ENCODE assay signal across 8 mouse cellular contexts in genomic region chr9:37656439-37656881, GRCm38 (mm10). TPM values are rescaled to one million over a fixed set of nuclear protein-coding genes. Genes with fewer than 3 reads are reported as not detected.
DNase-seq lines count a peak whose midpoint lies in the region; ATAC-seq and TF ChIP-seq lines count a peak whose summit lies in the region.

No protein-coding gene starts in this region.

- H3K36me3 ChIP-seq in hindbrain, embryonic 16.5 days (ENCODE audit: control insufficient read depth, insufficient read depth, low read length) = peaks cover 20% of the 10 kb centered on the region
- H3K36me3 ChIP-seq in liver, embryonic 14.5 days (replicated peaks; ENCODE audit: control insufficient read depth, insufficient read depth, low read depth) = peaks cover 19% of the 10 kb centered on the region
- peaks cover 27% of the 10 kb centered on the region for H3K36me3 ChIP-seq in neural tube, embryonic 13.5 days

- WGBS in hindbrain, embryonic 16.5 days = 1% methylated on average over 10 of the region's 10 CpGs
- WGBS in liver, embryonic 14.5 days (ENCODE audit: insufficient replicate concordance) = 1% methylated on average over 10 of the region's 10 CpGs
- WGBS in neural tube, embryonic 13.5 days = 2% methylated on average over 10 of the region's 10 CpGs

- peak; percentile 6 for DNase-seq in urinary bladder, postnatal 25 days (ENCODE audit: low spot score)
- DNase-seq in urinary bladder, adult 2 months (ENCODE audit: low spot score) = no peak
- peak in 1 of 3 experiments; percentile 31 for DNase-seq in liver, embryonic 14.5 days (ENCODE audit: low read depth in 3 of 3, low spot score in 3 of 3)
- no peak for DNase-seq in testis, postnatal 14 days (ENCODE audit: low spot score)
- no peak for DNase-seq in layer of hippocampus, adult 18-20 months (ENCODE audit: low spot score in 2 of 2)

- H3K27ac ChIP-seq in hindbrain, embryonic 16.5 days (ENCODE audit: low read depth, low read length) = no peak overlapping the region
- peak overlapping the region; percentile 38 for H3K27ac ChIP-seq in liver, embryonic 14.5 days
- H3K27ac ChIP-seq in neural tube, embryonic 13.5 days (replicated peaks) = peak overlapping the region; percentile 64; the same call in 1 of the 2 replicates

- no peaks in the 10 kb centered on the region for H3K27me3 ChIP-seq in hindbrain, embryonic 16.5 days (replicated peaks; ENCODE audit: control insufficient read depth, insufficient read depth, low read length)
- H3K27me3 ChIP-seq in liver, embryonic 14.5 days (ENCODE audit: control insufficient read depth, insufficient read depth, low read length) = no peaks in the 10 kb centered on the region; the same call in 1 of the 2 replicates
- peaks cover 3% of the 10 kb centered on the region; the same call in 1 of the 2 replicates for H3K27me3 ChIP-seq in neural tube, embryonic 13.5 days

- TF ChIP-seq EP300 in liver, embryonic 14.5 days (IDR thresholded peaks at IDR 0.05; ENCODE audit: low read depth) = no peak

- H3K4me1 ChIP-seq in hindbrain, embryonic 16.5 days (ENCODE audit: control insufficient read depth, insufficient read depth, low read depth, low read length) = peaks cover 11% of the 10 kb centered on the region
- H3K4me1 ChIP-seq in liver, embryonic 14.5 days (replicated peaks; ENCODE audit: control insufficient read depth in 2 of 2, insufficient read depth in 2 of 2, low read length in 1 of 2) = peaks cover 3 to 11% of the 10 kb centered on the region in 2 experiments; a peak in 3 of 4 replicates
- H3K4me1 ChIP-seq in neural tube, embryonic 13.5 days (replicated peaks) = peaks cover 20% of the 10 kb centered on the region

- H3K9me3 ChIP-seq in hindbrain, embryonic 16.5 days (ENCODE audit: control insufficient read depth, low read length) = no peaks in the 10 kb centered on the region
- H3K9me3 ChIP-seq in liver, embryonic 14.5 days (ENCODE audit: control insufficient read depth, low read length) = no peaks in the 10 kb centered on the region
- no peaks in the 10 kb centered on the region for H3K9me3 ChIP-seq in neural tube, embryonic 13.5 days

- H3K4me2 ChIP-seq in hindbrain, embryonic 16.5 days (ENCODE audit: low read length) = peak overlapping the region; percentile 95
- H3K4me2 ChIP-seq in liver, embryonic 14.5 days (ENCODE audit: low read depth) = peak overlapping the region; percentile 83
- H3K4me2 ChIP-seq in neural tube, embryonic 13.5 days = peak overlapping the region; percentile 86

- ATAC-seq in erythroblast, adult 5-6 weeks (replicated peaks; ENCODE audit: low FRiP score, poor library complexity, severe bottlenecking) = peak; percentile 49
- ATAC-seq in hindbrain, embryonic 16.5 days = peak; percentile 5
- ATAC-seq in liver, embryonic 14.5 days (ENCODE audit: insufficient read depth) = peak; percentile 30; the same call in 1 of the 2 replicates
- ATAC-seq in neural tube, embryonic 13.5 days (ENCODE audit: low read depth) = peak; percentile 32; the same call in 1 of the 2 replicates

- H3K4me3 ChIP-seq in hindbrain, embryonic 16.5 days (ENCODE audit: low read length) = peak overlapping the region; percentile 68
- peak overlapping the region; percentile 81 to 86 for H3K4me3 ChIP-seq in liver, embryonic 14.5 days (ENCODE audit: insufficient read depth in 1 of 2, low read depth in 2 of 2, low read length in 2 of 2)
- H3K4me3 ChIP-seq in neural tube, embryonic 13.5 days = peak overlapping the region; percentile 67

- no peak for TF ChIP-seq CTCF in liver, embryonic 14.5 days (IDR thresholded peaks at IDR 0.05; ENCODE audit: low read depth)

- peak overlapping the region; percentile 75 for H3K9ac ChIP-seq in hindbrain, embryonic 16.5 days (ENCODE audit: low read depth, low read length)
- peak overlapping the region; percentile 87 for H3K9ac ChIP-seq in liver, embryonic 14.5 days (replicated peaks)
- H3K9ac ChIP-seq in neural tube, embryonic 13.5 days = peak overlapping the region; percentile 78

RNA-seq across cellular contexts. Expression of gene Tbrg1, which starts 0.7 kb away (rescaled TPM):
- polyA plus RNA-seq in urinary bladder, adult 2 months (2012; rRNA removed) = 77.0 and 83.6 TPM in 2 replicates
- total RNA-seq in erythroblast, adult 5-6 weeks (2015; ENCODE audit: low replicate concordance) = 23.0 and 26.5 TPM in 2 replicates
- 17.6 and 24.1 TPM in 2 replicates for total RNA-seq in erythroblast, adult 5-6 weeks (2017; ENCODE audit: low replicate concordance)
- 87.1 and 89.2 TPM in 2 replicates for polyA plus RNA-seq in hindbrain, embryonic 16.5 days (2015; fragmentation: Nextera tagmentation; extraction: Ambion mirVana)
- 15.7 and 23.1 TPM in 2 replicates for polyA plus RNA-seq in liver, embryonic 14.5 days (2012; rRNA removed)
- polyA plus RNA-seq in liver, embryonic 14.5 days (2014; fragmentation: Nextera tagmentation; extraction: Ambion mirVana) = 47.0 and 54.5 TPM in 2 replicates
- 99.3 and 100 TPM in 2 replicates for polyA plus RNA-seq in neural tube, embryonic 13.5 days (2015; fragmentation: Nextera tagmentation; extraction: Ambion mirVana)
- total RNA-seq in layer of hippocampus, adult 18-20 months (2021) = 10 to 100 TPM; 44.4 to 45.6 TPM

RNA-seq across cellular contexts. Expression of gene Panx3, which starts 12.6 kb away (rescaled TPM):
- polyA plus RNA-seq in urinary bladder, adult 2 months (2012; rRNA removed) = not detected in 2 replicates
- total RNA-seq in erythroblast, adult 5-6 weeks (2015; ENCODE audit: low replicate concordance) = not detected in 2 replicates
- not detected in 2 replicates for total RNA-seq in erythroblast, adult 5-6 weeks (2017; ENCODE audit: low replicate concordance)
- 0.15 and 0.51 TPM in 2 replicates for polyA plus RNA-seq in hindbrain, embryonic 16.5 days (2015; fragmentation: Nextera tagmentation; extraction: Ambion mirVana)
- not detected in 2 replicates for polyA plus RNA-seq in liver, embryonic 14.5 days (2012; rRNA removed)
- polyA plus RNA-seq in liver, embryonic 14.5 days (2014; fragmentation: Nextera tagmentation; extraction: Ambion mirVana) = not detected in 2 replicates
- polyA plus RNA-seq in neural tube, embryonic 13.5 days (2015; fragmentation: Nextera tagmentation; extraction: Ambion mirVana) = 0.22 TPM in 1 of 2 replicates, not detected in the other
- total RNA-seq in layer of hippocampus, adult 18-20 months (2021) = not detected

RNA-seq across cellular contexts. Expression of gene Spa17, which starts 42.9 kb away (rescaled TPM):
- polyA plus RNA-seq in urinary bladder, adult 2 months (2012; rRNA removed) = 2.2 and 3.8 TPM in 2 replicates
- not detected in 2 replicates for total RNA-seq in erythroblast, adult 5-6 weeks (2015; ENCODE audit: low replicate concordance)
- 1.4 TPM in 1 of 2 replicates, not detected in the other for total RNA-seq in erythroblast, adult 5-6 weeks (2017; ENCODE audit: low replicate concordance)
- polyA plus RNA-seq in hindbrain, embryonic 16.5 days (2015; fragmentation: Nextera tagmentation; extraction: Ambion mirVana) = 7.6 and 9.6 TPM in 2 replicates
- polyA plus RNA-seq in liver, embryonic 14.5 days (2012; rRNA removed) = 0.56 and 1.3 TPM in 2 replicates
- 2.6 and 2.7 TPM in 2 replicates for polyA plus RNA-seq in liver, embryonic 14.5 days (2014; fragmentation: Nextera tagmentation; extraction: Ambion mirVana)
- 10.9 and 12.1 TPM in 2 replicates for polyA plus RNA-seq in neural tube, embryonic 13.5 days (2015; fragmentation: Nextera tagmentation; extraction: Ambion mirVana)
- 1 to 10 TPM; 1.5 to 2.8 TPM for total RNA-seq in layer of hippocampus, adult 18-20 months (2021)

RNA-seq across cellular contexts. Expression of gene Olfr160, which starts 59.6 kb away (rescaled TPM):
- not detected in 2 replicates for polyA plus RNA-seq in urinary bladder, adult 2 months (2012; rRNA removed)
- total RNA-seq in erythroblast, adult 5-6 weeks (2015; ENCODE audit: low replicate concordance) = not detected in 2 replicates
- not detected in 2 replicates for total RNA-seq in erythroblast, adult 5-6 weeks (2017; ENCODE audit: low replicate concordance)
- not detected in 2 replicates for polyA plus RNA-seq in hindbrain, embryonic 16.5 days (2015; fragmentation: Nextera tagmentation; extraction: Ambion mirVana)
- not detected in 2 replicates for polyA plus RNA-seq in liver, embryonic 14.5 days (2012; rRNA removed)
- polyA plus RNA-seq in liver, embryonic 14.5 days (2014; fragmentation: Nextera tagmentation; extraction: Ambion mirVana) = not detected in 2 replicates
- polyA plus RNA-seq in neural tube, embryonic 13.5 days (2015; fragmentation: Nextera tagmentation; extraction: Ambion mirVana) = not detected in 2 replicates
- not detected for total RNA-seq in layer of hippocampus, adult 18-20 months (2021)
